ENCODE assay signal across 15 mouse cellular contexts in genomic region chr11:6705516-6705915, GRCm38 (mm10).
"Had no signal": no experiment of that assay in that cellular context is flagged by ENCODE, and none has a peak within 500 bp of the region (broad histone marks: within the 10 kb centered on the region; RNA-seq: fewer than 3 reads in every experiment).

No protein-coding gene starts in this region.

- H3K27me3 ChIP-seq: kidney, embryonic 15.5 days; limb, embryonic 15.5 days; liver, embryonic 12.5 days; stomach, embryonic 15.5 days had no signal

- H3K4me1 ChIP-seq: limb, embryonic 15.5 days; liver, embryonic 12.5 days; stomach, embryonic 15.5 days had no signal

- ATAC-seq: intestine, embryonic 16.5 days; liver, embryonic 12.5 days had no signal

- H3K9me3 ChIP-seq: limb, embryonic 15.5 days; stomach, embryonic 15.5 days had no signal

- H3K4me2 ChIP-seq: kidney, embryonic 15.5 days; limb, embryonic 15.5 days; liver, embryonic 12.5 days; lung, embryonic 14.5 days; stomach, embryonic 15.5 days had no signal

- H3K4me3 ChIP-seq: kidney, embryonic 15.5 days; limb, embryonic 15.5 days; liver, embryonic 12.5 days; midbrain, embryonic 10.5 days; myocyte; stomach, embryonic 15.5 days had no signal

- DNase-seq: kidney, adult 2 months; kidney, postnatal 14 days; layer of hippocampus, postnatal 36 days; lung, embryonic 14.5 days; lung, postnatal 10 days; lung, postnatal 4 days; midbrain, embryonic 14.5 days; thymus, postnatal 14 days had no signal

- H3K36me3 ChIP-seq: kidney, embryonic 15.5 days; limb, embryonic 15.5 days; liver, embryonic 12.5 days; midbrain, embryonic 10.5 days; stomach, embryonic 15.5 days had no signal

- H3K9ac ChIP-seq: kidney, embryonic 15.5 days; limb, embryonic 15.5 days; liver, embryonic 12.5 days; lung, embryonic 14.5 days; stomach, embryonic 15.5 days had no signal

- H3K27ac ChIP-seq: kidney, embryonic 15.5 days; limb, embryonic 15.5 days; liver, embryonic 12.5 days; midbrain, embryonic 10.5 days; stomach, embryonic 15.5 days had no signal
